Mouse (Mus musculus) heart, postnatal 0 days (tissue): ENCODE measurements around the gene Snrnp200. TPM values are rescaled to one million over a fixed set of nuclear protein-coding genes. Genes with fewer than 3 reads are reported as not detected.
A peak's percentile ranks its signal among the peaks of the same experiment; 100 is the strongest.

ENCODE experiments used
- ATAC-seq: fragments of 200-750 bp; cut with Nextera tagmentation; 2 replicates; pipeline ENCODE4 v1.8.0; 2017; ENCODE audit warnings: low read depth, moderate number of reproducible peaks, moderate library complexity; ENCODE audit not compliant: insufficient read depth
- DNase-seq: peaks from one replicate; pipeline ENCODE4 v3.0.0-alpha.2; 2016; ENCODE audit warnings: low spot score
- H3K27ac ChIP-seq: fragments of 300-500 bp; sonication (generic); 2 replicates; pipeline ENCODE4 v1.5.1; 2014; ENCODE audit warnings: low read depth, mild to moderate bottlenecking
- H3K27me3 ChIP-seq: fragments of 300-500 bp; sonication (generic); 2 replicates; pipeline ENCODE4 v1.6.1; 2014; ENCODE audit warnings: low read length, mixed read lengths; ENCODE audit not compliant: control insufficient read depth, insufficient read depth
- H3K36me3 ChIP-seq: fragments of 300-500 bp; sonication (generic); replicated peaks from 2 replicates; pipeline ENCODE4 v1.6.1; 2014; ENCODE audit warnings: low read length, mixed read lengths; ENCODE audit not compliant: control insufficient read depth, insufficient read depth
- H3K4me1 ChIP-seq: fragments of 300-500 bp; sonication (generic); 2 replicates; pipeline ENCODE4 v1.6.1; 2014; ENCODE audit warnings: antibody characterized with exemption; ENCODE audit not compliant: control insufficient read depth, insufficient read depth
- H3K4me2 ChIP-seq: fragments of 300-500 bp; sonication (generic); 2 replicates; pipeline ENCODE4 v1.6.1; 2014; ENCODE audit warnings: low read depth, mild to moderate bottlenecking, low read length, moderate library complexity
- H3K4me3 ChIP-seq: fragments of 300-500 bp; sonication (generic); 2 replicates; pipeline ENCODE4 v1.5.1; 2014; ENCODE audit warnings: low read depth, low read length
- H3K9ac ChIP-seq: fragments of 300-500 bp; sonication (generic); replicated peaks from 2 replicates; pipeline ENCODE4 v1.6.1; 2014; ENCODE audit warnings: low read depth, low read length, mixed read lengths
- H3K9me3 ChIP-seq: fragments of 300-500 bp; sonication (generic); replicated peaks from 2 replicates; pipeline ENCODE4 v1.6.1; 2016; ENCODE audit warnings: low read length; ENCODE audit not compliant: control insufficient read depth
- CTCF ChIP-seq: IDR thresholded peaks from 2 replicates; pipeline ENCODE4 v1.5.1; 2016; ENCODE audit warnings: antibody characterized with exemption, control low read depth, low read depth
- EP300 ChIP-seq: IDR thresholded peaks from 2 replicates; pipeline ENCODE4 v1.6.1; 2016; ENCODE audit warnings: antibody characterized with exemption, low read depth
- WGBS: fragments of 180-500 bp; shearing (Covaris S2); extraction: QIAGEN DNeasy Blood & Tissue Kit; methylation state at CpG from one replicate; pipeline ENCODE4 v1.1.7; 2014; 5-methylcytosine and 5-hydroxymethylcytosine counted together
- polyA plus RNA-seq: library from polyadenylated mRNA; unstranded; fragments of >200 nt; fragmentation: Nextera tagmentation; extraction: Ambion mirVana; gene quantifications from 2 replicates; pipeline ENCODE4 v1.2.1, GENCODE M21; 2015
- total RNA-seq: library from RNA; depleted of rRNA; stranded (reverse); fragments of >200 nt; gene quantifications from 2 replicates; pipeline ENCODE4 v1.2.3, GENCODE M21; 2014; ENCODE audit warnings: low replicate concordance

The Snrnp200 gene
- total and polyA plus RNA-seq, 2 experiments from 2014 or later = 36.7 to 60.0 TPM

- Histone ChIP-seq H3K4me1 (peaks cover 27% of the 10 kb centered on the region), H3K27ac (no peak overlapping the region), H3K27me3 (no peaks in the 10 kb centered on the region), H3K4me3 (no peak overlapping the region), H3K4me2 (no peak overlapping the region), H3K9me3 (no peaks in the 10 kb centered on the region), H3K36me3 (peaks cover 44% of the 10 kb centered on the region), H3K9ac (no peak overlapping the region)
- 77% methylated on average over 6 of the region's 6 CpGs for whole genome bisulfite sequencing
- ATAC-seq = no peak
- TF ChIP-seq EP300 (no peak), CTCF (no peak)
- DNase-seq = no peak
These were observed 47.1 kb downstream of the Snrnp200 start for GRCm38 (mm10) chr2:127255294-127255693.

- Histone ChIP-seq H3K4me3 (no peak overlapping the region), H3K4me2 (no peak overlapping the region), H3K36me3 (peaks cover 44% of the 10 kb centered on the region), H3K27ac (0 out of 2 replicates have a peak overlapping the region, but pooled peaks have one; percentile 11), H3K9me3 (no peaks in the 10 kb centered on the region), H3K9ac (no peak overlapping the region), H3K27me3 (no peaks in the 10 kb centered on the region), H3K4me1 (peaks cover 8% of the 10 kb centered on the region; the same call in 1 of the 2 replicates)
- 63% methylated on average over 5 of the region's 5 CpGs for WGBS
- DNase-seq = no peak
- TF ChIP-seq EP300 = no peak
- TF ChIP-seq CTCF = no peak
- no peak for ATAC-seq
These were observed 51.2 kb downstream of the Snrnp200 start for GRCm38 (mm10) chr2:127259340-127259739.

- Histone ChIP-seq H3K36me3 (peaks cover 26% of the 10 kb centered on the region), H3K4me1 (peaks cover 8% of the 10 kb centered on the region; the same call in 1 of the 2 replicates), H3K27me3 (no peaks in the 10 kb centered on the region), H3K4me3 (no peak overlapping the region), H3K4me2 (no peak overlapping the region), H3K9me3 (no peaks in the 10 kb centered on the region), H3K9ac (no peak overlapping the region), H3K27ac (no peak overlapping the region)
- DNase-seq (no peak), ATAC-seq (no peak)
- no peak for TF ChIP-seq EP300
- no peak for TF ChIP-seq CTCF
These were observed 54.3 kb downstream of the Snrnp200 start for GRCm38 (mm10) chr2:127262480-127262879.

- Histone ChIP-seq H3K4me3 (no peak overlapping the region), H3K27me3 (no peaks in the 10 kb centered on the region), H3K4me1 (peaks cover 9% of the 10 kb centered on the region), H3K27ac (no peak overlapping the region), H3K9me3 (no peaks in the 10 kb centered on the region), H3K4me2 (no peak overlapping the region), H3K36me3 (peaks cover 4% of the 10 kb centered on the region; the same call in 1 of the 2 replicates), H3K9ac (no peak overlapping the region)
- no peak for DNase-seq
- TF ChIP-seq CTCF (peak; percentile 34), EP300 (no peak)
- WGBS = 50% methylated on average over 4 of the region's 4 CpGs
- no peak for ATAC-seq
These were observed 59.7 kb downstream of the Snrnp200 start for GRCm38 (mm10) chr2:127267854-127268253.

GRCm38 (mm10) chr2:127269491-127270299 lies 61.5 kb downstream of the Snrnp200 start, which contains the start of gene Stard7:
TSS of gene Stard7 (plus strand) at chr2:127270218.
- TF ChIP-seq CTCF (peak; percentile 56), EP300 (peak; percentile 68; the same call in 1 of the 2 replicates)
- Histone ChIP-seq H3K36me3 (peaks cover 6% of the 10 kb centered on the region; the same call in 1 of the 2 replicates), H3K9me3 (no peaks in the 10 kb centered on the region), H3K4me1 (peaks cover 13% of the 10 kb centered on the region), H3K27ac (peak within 1 kb of the TSS; percentile 99), H3K4me3 (peak within 1 kb of the TSS; percentile 89), H3K27me3 (no peaks in the 10 kb centered on the region), H3K4me2 (peak within 1 kb of the TSS; percentile 93), H3K9ac (peak within 1 kb of the TSS; percentile 93)
- DNase-seq = peak; percentile 98
- ATAC-seq = peak; percentile 97
- under 1% methylated on average over 48 of the region's 49 CpGs for WGBS
